Mouse (Mus musculus) embryonic facial prominence, embryonic 12.5 days (tissue): ENCODE data around the gene Gdf5. TPM values are rescaled to one million over a fixed set of nuclear protein-coding genes. Genes with fewer than 3 reads are reported as not detected.

Experiments used
- ATAC-seq: fragments of 200-750 bp; cut with Nextera tagmentation; 2 replicates; pipeline ENCODE4 v1.8.0; 2017; ENCODE audit not compliant: insufficient number of reproducible peaks, insufficient read depth, low FRiP score, low TSS enrichment
- H3K27ac ChIP-seq: fragments of 300-500 bp; sonication (generic); 2 replicates; pipeline ENCODE4 v1.5.1; 2016; ENCODE audit warnings: mild to moderate bottlenecking
- H3K27me3 ChIP-seq: fragments of 300-500 bp; sonication (generic); 2 replicates; pipeline ENCODE4 v1.6.1; 2016; ENCODE audit warnings: mild to moderate bottlenecking, moderate library complexity
- H3K36me3 ChIP-seq: fragments of 300-500 bp; sonication (generic); 2 replicates; pipeline ENCODE4 v1.6.1; 2016; ENCODE audit warnings: mild to moderate bottlenecking
- H3K4me1 ChIP-seq: fragments of 300-500 bp; sonication (generic); 2 replicates; pipeline ENCODE4 v1.6.1; 2016
- H3K4me2 ChIP-seq: fragments of 300-500 bp; sonication (generic); replicated peaks from 2 replicates; pipeline ENCODE4 v1.6.1; 2016; ENCODE audit warnings: mild to moderate bottlenecking, moderate library complexity
- H3K4me3 ChIP-seq: fragments of 300-500 bp; sonication (generic); 2 replicates; pipeline ENCODE4 v1.5.1; 2016; ENCODE audit warnings: mild to moderate bottlenecking
- H3K9ac ChIP-seq: fragments of 300-500 bp; sonication (generic); 2 replicates; pipeline ENCODE4 v1.6.1; 2016; ENCODE audit warnings: mild to moderate bottlenecking, moderate library complexity
- H3K9me3 ChIP-seq: fragments of 300-500 bp; sonication (generic); 2 replicates; pipeline ENCODE4 v1.6.1; 2016; ENCODE audit warnings: mild to moderate bottlenecking, moderate library complexity
- WGBS: fragments of 180-500 bp; shearing (Covaris S2); methylation state at CpG from one replicate; pipeline ENCODE4 v1.1.7; 2016; 5-methylcytosine and 5-hydroxymethylcytosine counted together
- polyA plus RNA-seq: library from polyadenylated mRNA; unstranded; fragments of >200 nt; fragmentation: Nextera tagmentation; extraction: Ambion mirVana; gene quantifications from 2 replicates; pipeline ENCODE4 v1.2.1, GENCODE M21; 2016

The Gdf5 gene
- polyA plus RNA-seq, result 5.6 and 10.5 TPM in 2 replicates

- no peaks in the 10 kb centered on the region for H3K27me3 ChIP-seq
- 20% methylated on average over 13 of the region's 13 CpGs for WGBS
- ATAC-seq, result 0 out of 2 replicates have a peak, but pooled peaks have one; percentile 35
- H3K27ac ChIP-seq, result peak within 1 kb of the TSS; percentile 81
- H3K4me1 ChIP-seq, result peaks cover 60% of the 10 kb centered on the region
- H3K4me2 ChIP-seq, result peak within 1 kb of the TSS; percentile 39
- H3K9ac ChIP-seq, result peak within 1 kb of the TSS; percentile 17; the same call in 1 of the 2 replicates
- no peaks in the 10 kb centered on the region for H3K36me3 ChIP-seq
- peak within 1 kb of the TSS; percentile 13 for H3K4me3 ChIP-seq
- H3K9me3 ChIP-seq, result no peaks in the 10 kb centered on the region
Measured at GRCm38 (mm10) chr2:155945124-155945523, at the start of gene Gdf5. Gene Gdf5 (minus strand): TSS chr2:155945367.

- ATAC-seq, result no peak
- H3K4me1 ChIP-seq, result no peaks in the 10 kb centered on the region
- WGBS, result 85% methylated on average over 14 of the region's 14 CpGs
- no peaks in the 10 kb centered on the region for H3K9me3 ChIP-seq
- H3K36me3 ChIP-seq, result peaks cover 100% of the 10 kb centered on the region
- H3K4me2 ChIP-seq, result no peak overlapping the region
- H3K27ac ChIP-seq, result no peak overlapping the region
- no peak overlapping the region for H3K4me3 ChIP-seq
- H3K27me3 ChIP-seq, result no peaks in the 10 kb centered on the region
- no peak overlapping the region for H3K9ac ChIP-seq
Measured at GRCm38 (mm10) chr2:155991863-155992321, 46.7 kb upstream of the Gdf5 start.

- H3K27ac ChIP-seq, result no peak overlapping the region
- peaks cover 100% of the 10 kb centered on the region for H3K36me3 ChIP-seq
- H3K4me1 ChIP-seq, result no peaks in the 10 kb centered on the region
- no peaks in the 10 kb centered on the region for H3K9me3 ChIP-seq
- H3K4me2 ChIP-seq, result no peak overlapping the region
- 95% methylated on average over 10 of the region's 10 CpGs for WGBS
- no peak for ATAC-seq
- H3K4me3 ChIP-seq, result no peak overlapping the region
- no peaks in the 10 kb centered on the region for H3K27me3 ChIP-seq
- H3K9ac ChIP-seq, result no peak overlapping the region
Measured at GRCm38 (mm10) chr2:155991151-155991550, 46.0 kb upstream of the Gdf5 start.

GRCm38 (mm10) chr2:155989085-155989484 lies 43.9 kb upstream of the Gdf5 start:
- 74% methylated on average over 4 of the region's 4 CpGs for WGBS
- ATAC-seq, result no peak
- H3K4me1 ChIP-seq, result no peaks in the 10 kb centered on the region
- no peak overlapping the region for H3K27ac ChIP-seq
- H3K4me3 ChIP-seq, result no peak overlapping the region
- peaks cover 100% of the 10 kb centered on the region for H3K36me3 ChIP-seq
- no peak overlapping the region for H3K4me2 ChIP-seq
- no peaks in the 10 kb centered on the region for H3K9me3 ChIP-seq
- no peak overlapping the region for H3K9ac ChIP-seq
- H3K27me3 ChIP-seq, result no peaks in the 10 kb centered on the region

GRCm38 (mm10) chr2:155987131-155987530 lies 42.0 kb upstream of the Gdf5 start:
- H3K4me2 ChIP-seq, result no peak overlapping the region
- ATAC-seq, result no peak
- H3K9me3 ChIP-seq, result no peaks in the 10 kb centered on the region
- no peaks in the 10 kb centered on the region for H3K27me3 ChIP-seq
- no peak overlapping the region for H3K9ac ChIP-seq
- WGBS, result 97% methylated on average over 6 of the region's 6 CpGs
- H3K4me3 ChIP-seq, result no peak overlapping the region
- no peak overlapping the region for H3K27ac ChIP-seq
- peaks cover 98% of the 10 kb centered on the region for H3K36me3 ChIP-seq
- no peaks in the 10 kb centered on the region for H3K4me1 ChIP-seq

GRCm38 (mm10) chr2:155985776-155986175 lies 40.6 kb upstream of the Gdf5 start:
- H3K36me3 ChIP-seq, result peaks cover 97% of the 10 kb centered on the region

GRCm38 (mm10) chr2:155979328-155979991 lies 34.3 kb upstream of the Gdf5 start:
- no peak for ATAC-seq
- Histone ChIP-seq H3K4me3 (no peak overlapping the region), H3K9me3 (no peaks in the 10 kb centered on the region), H3K4me1 (no peaks in the 10 kb centered on the region), H3K9ac (no peak overlapping the region), H3K27me3 (no peaks in the 10 kb centered on the region), H3K27ac (no peak overlapping the region), H3K36me3 (peaks cover 87% of the 10 kb centered on the region), H3K4me2 (no peak overlapping the region)
- WGBS, result 86% methylated on average over 5 of the region's 5 CpGs

More at GRCm38 (mm10) chr2:155985776-155986175, 40.6 kb upstream of the Gdf5 start:
- no peak overlapping the region for H3K27ac ChIP-seq
- H3K4me1 ChIP-seq, result no peaks in the 10 kb centered on the region
- H3K4me3 ChIP-seq, result no peak overlapping the region
- no peak overlapping the region for H3K4me2 ChIP-seq
- H3K9me3 ChIP-seq, result no peaks in the 10 kb centered on the region
- H3K27me3 ChIP-seq, result no peaks in the 10 kb centered on the region
- no peak overlapping the region for H3K9ac ChIP-seq
- 90% methylated on average over 7 of the region's 7 CpGs for WGBS
- ATAC-seq, result no peak

- ATAC-seq, result no peak
- H3K36me3 ChIP-seq, result peaks cover 87% of the 10 kb centered on the region
- 81% methylated on average over 14 of the region's 14 CpGs for WGBS
- H3K4me1 ChIP-seq, result no peaks in the 10 kb centered on the region
- no peak overlapping the region for H3K27ac ChIP-seq
- no peaks in the 10 kb centered on the region for H3K27me3 ChIP-seq
- no peak overlapping the region for H3K4me2 ChIP-seq
- H3K4me3 ChIP-seq, result no peak overlapping the region
- H3K9me3 ChIP-seq, result no peaks in the 10 kb centered on the region
- no peak overlapping the region; the same call in 1 of the 2 replicates for H3K9ac ChIP-seq
Measured at GRCm38 (mm10) chr2:155974087-155974731, 29.0 kb upstream of the Gdf5 start.

GRCm38 (mm10) chr2:155973348-155973747 lies 28.2 kb upstream of the Gdf5 start:
- Histone ChIP-seq H3K4me1 (no peaks in the 10 kb centered on the region), H3K9me3 (no peaks in the 10 kb centered on the region), H3K4me2 (no peak overlapping the region), H3K4me3 (no peak overlapping the region), H3K27me3 (no peaks in the 10 kb centered on the region), H3K27ac (no peak overlapping the region), H3K9ac (no peak overlapping the region), H3K36me3 (peaks cover 91% of the 10 kb centered on the region)
- ATAC-seq, result no peak
- 85% methylated on average over 6 of the region's 6 CpGs for WGBS

- no peaks in the 10 kb centered on the region for H3K4me1 ChIP-seq
- H3K9me3 ChIP-seq, result no peaks in the 10 kb centered on the region
- no peak for ATAC-seq
- 43% methylated on average over 1 of the region's 1 CpGs for WGBS
- no peaks in the 10 kb centered on the region for H3K27me3 ChIP-seq
- H3K4me3 ChIP-seq, result no peak overlapping the region
- no peak overlapping the region for H3K9ac ChIP-seq
- H3K4me2 ChIP-seq, result no peak overlapping the region
- peaks cover 58% of the 10 kb centered on the region for H3K36me3 ChIP-seq
- H3K27ac ChIP-seq, result no peak overlapping the region
Measured at GRCm38 (mm10) chr2:155962991-155963390, 17.8 kb upstream of the Gdf5 start.

- H3K4me1 ChIP-seq, result peaks cover 4% of the 10 kb centered on the region; the same call in 1 of the 2 replicates
- 78% methylated on average over 10 of the region's 10 CpGs for WGBS
Measured at GRCm38 (mm10) chr2:155961862-155962261, 16.7 kb upstream of the Gdf5 start.

GRCm38 (mm10) chr2:155959981-155960380 lies 14.8 kb upstream of the Gdf5 start:
- no peak for ATAC-seq
- H3K4me2 ChIP-seq, result no peak overlapping the region

More at GRCm38 (mm10) chr2:155961862-155962261, 16.7 kb upstream of the Gdf5 start:
- Histone ChIP-seq H3K9me3 (no peaks in the 10 kb centered on the region), H3K4me3 (no peak overlapping the region), H3K4me2 (no peak overlapping the region), H3K9ac (no peak overlapping the region), H3K27ac (no peak overlapping the region), H3K36me3 (peaks cover 48% of the 10 kb centered on the region), H3K27me3 (no peaks in the 10 kb centered on the region)
- no peak for ATAC-seq

More at GRCm38 (mm10) chr2:155959981-155960380, 14.8 kb upstream of the Gdf5 start:
- Histone ChIP-seq H3K4me1 (peaks cover 4% of the 10 kb centered on the region; the same call in 1 of the 2 replicates), H3K27ac (no peak overlapping the region), H3K9ac (no peak overlapping the region), H3K4me3 (no peak overlapping the region), H3K9me3 (no peaks in the 10 kb centered on the region), H3K27me3 (0 out of 2 replicates have a peak, but pooled peaks cover 2% of the 10 kb centered on the region), H3K36me3 (peaks cover 31% of the 10 kb centered on the region)
- 88% methylated on average over 5 of the region's 5 CpGs for WGBS
